ENCODE assay signal across 15 mouse cellular contexts in genomic region chr4:102853330-102854022, GRCm38 (mm10).
DNase-seq lines count a peak whose midpoint lies in the region; ATAC-seq and TF ChIP-seq lines count a peak whose summit lies in the region.
"Had no signal": no experiment of that assay in that cellular context is flagged by ENCODE, and none has a peak within 500 bp of the region (broad histone marks: within the 10 kb centered on the region; RNA-seq: fewer than 3 reads in every experiment).

No protein-coding gene starts in this region.

- no peaks in the 10 kb centered on the region for H3K9me3 ChIP-seq in hindbrain, postnatal 0 days (ENCODE audit: low read length)
- H3K9me3 ChIP-seq in hindbrain, embryonic 12.5 days (replicated peaks) = no peaks in the 10 kb centered on the region
- no peaks in the 10 kb centered on the region for H3K9me3 ChIP-seq in lung, embryonic 15.5 days
- H3K9me3 ChIP-seq in embryonic facial prominence, embryonic 14.5 days (ENCODE audit: control insufficient read depth, low read length) = no peaks in the 10 kb centered on the region
- no peaks in the 10 kb centered on the region for H3K9me3 ChIP-seq in forebrain, embryonic 14.5 days (replicated peaks; ENCODE audit: control insufficient read depth, low read length)

- H3K36me3 ChIP-seq in hindbrain, postnatal 0 days (ENCODE audit: insufficient read depth, low read length) = no peaks in the 10 kb centered on the region
- H3K36me3 ChIP-seq in hindbrain, embryonic 12.5 days = no peaks in the 10 kb centered on the region
- no peaks in the 10 kb centered on the region for H3K36me3 ChIP-seq in lung, embryonic 15.5 days
- H3K36me3 ChIP-seq in embryonic facial prominence, embryonic 14.5 days (ENCODE audit: control insufficient read depth, insufficient read depth, low read length) = no peaks in the 10 kb centered on the region
- no peaks in the 10 kb centered on the region for H3K36me3 ChIP-seq in forebrain, embryonic 14.5 days (ENCODE audit: control insufficient read depth, insufficient read depth, low read length)
- H3K36me3 ChIP-seq: G1E had no signal

- H3K4me3 ChIP-seq in hindbrain, postnatal 0 days (ENCODE audit: low read length) = no peak overlapping the region
- no peak overlapping the region for H3K4me3 ChIP-seq in hindbrain, embryonic 12.5 days
- H3K4me3 ChIP-seq in lung, embryonic 15.5 days = no peak overlapping the region
- H3K4me3 ChIP-seq in lung, adult 2 months (replicated peaks; ENCODE audit: extremely low read depth, low read depth, low read length) = no peak overlapping the region
- H3K4me3 ChIP-seq in embryonic facial prominence, embryonic 14.5 days (ENCODE audit: low read depth, low read length) = no peak overlapping the region
- no peak overlapping the region for H3K4me3 ChIP-seq in forebrain, embryonic 14.5 days (ENCODE audit: low read depth, low read length)

- no peak overlapping the region for H3K27ac ChIP-seq in hindbrain, postnatal 0 days
- no peak overlapping the region for H3K27ac ChIP-seq in hindbrain, embryonic 12.5 days
- 0 out of 2 replicates have a peak overlapping the region, but pooled peaks have one; percentile 20 for H3K27ac ChIP-seq in lung, embryonic 15.5 days
- H3K27ac ChIP-seq in embryonic facial prominence, embryonic 14.5 days (replicated peaks; ENCODE audit: low read depth, low read length) = no peak overlapping the region
- H3K27ac ChIP-seq in forebrain, embryonic 14.5 days (ENCODE audit: low read depth, low read length) = no peak overlapping the region

- ATAC-seq in hindbrain, postnatal 0 days = no peak
- no peak for ATAC-seq in hindbrain, embryonic 12.5 days (ENCODE audit: low FRiP score)
- ATAC-seq in lung, embryonic 15.5 days (ENCODE audit: borderline replicate concordance, extremely low read depth, low FRiP score, low TSS enrichment) = peak; percentile 27; the same call in 1 of the 2 replicates
- ATAC-seq in embryonic facial prominence, embryonic 14.5 days (ENCODE audit: low read depth) = peak; percentile 15; the same call in 1 of the 2 replicates
- ATAC-seq in forebrain, embryonic 14.5 days = no peak
- ATAC-seq: hindbrain, embryonic 16.5 days; lung, postnatal 0 days had no signal

- TF ChIP-seq CTCF in hindbrain, postnatal 0 days (IDR thresholded peaks at IDR 0.05; ENCODE audit: low read depth) = no peak
- TF ChIP-seq CTCF in lung, adult 2 months (IDR thresholded peaks at IDR 0.05; ENCODE audit: insufficient read depth, low read length) = no peak

- TF ChIP-seq POLR2A in lung, adult 2 months (IDR thresholded peaks at IDR 0.05; ENCODE audit: borderline replicate concordance, extremely low read depth, low read depth, low read length) = no peak

- no peaks in the 10 kb centered on the region for H3K27me3 ChIP-seq in hindbrain, postnatal 0 days (ENCODE audit: insufficient read depth, low read length)
- H3K27me3 ChIP-seq in hindbrain, embryonic 12.5 days = no peaks in the 10 kb centered on the region
- H3K27me3 ChIP-seq in lung, embryonic 15.5 days = no peaks in the 10 kb centered on the region
- H3K27me3 ChIP-seq in embryonic facial prominence, embryonic 14.5 days (replicated peaks; ENCODE audit: control insufficient read depth, insufficient read depth, low read length) = no peaks in the 10 kb centered on the region
- H3K27me3 ChIP-seq in forebrain, embryonic 14.5 days (replicated peaks; ENCODE audit: control insufficient read depth, insufficient read depth, low read length) = no peaks in the 10 kb centered on the region

- 75% methylated on average over 9 of the region's 9 CpGs for WGBS in hindbrain, postnatal 0 days
- WGBS in hindbrain, embryonic 12.5 days = 77% methylated on average over 9 of the region's 9 CpGs
- WGBS in lung, embryonic 15.5 days = 54% methylated on average over 9 of the region's 9 CpGs
- 60% methylated on average over 9 of the region's 9 CpGs for WGBS in lung, adult 2 months
- 42% methylated on average over 9 of the region's 9 CpGs for WGBS in embryonic facial prominence, embryonic 14.5 days
- 88% methylated on average over 9 of the region's 9 CpGs for WGBS in forebrain, embryonic 14.5 days

- no peak overlapping the region for H3K9ac ChIP-seq in hindbrain, postnatal 0 days (replicated peaks; ENCODE audit: low read length)
- H3K9ac ChIP-seq in hindbrain, embryonic 12.5 days = no peak overlapping the region
- H3K9ac ChIP-seq in lung, embryonic 15.5 days = no peak overlapping the region
- H3K9ac ChIP-seq in embryonic facial prominence, embryonic 14.5 days (ENCODE audit: low read depth, low read length) = no peak overlapping the region
- H3K9ac ChIP-seq in forebrain, embryonic 14.5 days (ENCODE audit: low read length) = no peak overlapping the region

- H3K4me2 ChIP-seq in hindbrain, postnatal 0 days (ENCODE audit: low read depth, low read length) = no peak overlapping the region
- H3K4me2 ChIP-seq in hindbrain, embryonic 12.5 days (replicated peaks) = no peak overlapping the region
- no peak overlapping the region for H3K4me2 ChIP-seq in lung, embryonic 15.5 days
- H3K4me2 ChIP-seq in embryonic facial prominence, embryonic 14.5 days (ENCODE audit: low read depth, low read length) = no peak overlapping the region
- H3K4me2 ChIP-seq in forebrain, embryonic 14.5 days (ENCODE audit: low read length) = no peak overlapping the region
- H3K4me2 ChIP-seq: midbrain, embryonic 11.5 days had no signal

- peaks cover 13% of the 10 kb centered on the region; the same call in 1 of the 2 replicates for H3K4me1 ChIP-seq in hindbrain, postnatal 0 days (ENCODE audit: insufficient read depth, low read length)
- H3K4me1 ChIP-seq in hindbrain, embryonic 12.5 days = peaks cover 14% of the 10 kb centered on the region
- no peaks in the 10 kb centered on the region for H3K4me1 ChIP-seq in lung, embryonic 15.5 days
- no peaks in the 10 kb centered on the region for H3K4me1 ChIP-seq in lung, adult 2 months (ENCODE audit: control insufficient read depth, insufficient read depth, low read length)
- no peaks in the 10 kb centered on the region for H3K4me1 ChIP-seq in embryonic facial prominence, embryonic 14.5 days (ENCODE audit: control insufficient read depth, insufficient read depth, low read length)
- peaks cover 16% of the 10 kb centered on the region for H3K4me1 ChIP-seq in forebrain, embryonic 14.5 days (ENCODE audit: control insufficient read depth, insufficient read depth, low read length)

- DNase-seq in cerebellum, postnatal 25 days = peak; percentile 25 to 29
- no peak for DNase-seq in cerebellum, postnatal 4 days (ENCODE audit: low spot score in 2 of 2)
- DNase-seq in hindbrain, postnatal 0 days (ENCODE audit: low spot score) = peak; percentile 34
- no peak for DNase-seq in lung, adult 2 months
- peak; percentile 71 for DNase-seq in embryonic facial prominence, embryonic 14.5 days (ENCODE audit: low spot score)
- no peak for DNase-seq in forebrain, embryonic 14.5 days (ENCODE audit: low spot score)
- DNase-seq: kidney, adult 2 months; right cerebral cortex, postnatal 4 days; thymus, adult 2 months had no signal

Comparison
In these comparisons a context has a peak if more than half of its experiments do, and no peak if none do; other contexts are left out.
1. DNase-seq: peak in cerebellum, postnatal 25 days (2 of 2), hindbrain, postnatal 0 days (single experiment) and embryonic facial prominence, embryonic 14.5 days (single experiment); none in cerebellum, postnatal 4 days (0 of 2), lung, adult 2 months (single experiment) and forebrain, embryonic 14.5 days (single experiment).
2. ATAC-seq: peak in lung, embryonic 15.5 days (single experiment) and embryonic facial prominence, embryonic 14.5 days (single experiment); none in hindbrain, postnatal 0 days (single experiment), hindbrain, embryonic 12.5 days (single experiment) and forebrain, embryonic 14.5 days (single experiment).